Mouse (Mus musculus) forebrain, embryonic 14.5 days (tissue): ENCODE measurements around the gene Cfap52. TPM values are rescaled to one million over a fixed set of nuclear protein-coding genes. Genes with fewer than 3 reads are reported as not detected.

Source experiments
- ATAC-seq: fragments of 200-750 bp; cut with Nextera tagmentation; 2 replicates; pipeline ENCODE4 v1.8.0; 2017; ENCODE audit warnings: mild to moderate bottlenecking, moderate library complexity
- DNase-seq: peaks from one replicate; pipeline ENCODE4 v3.0.0-alpha.2; 2015; ENCODE audit warnings: low spot score
- H3K27ac ChIP-seq: fragments of 300-500 bp; sonication (generic); 2 replicates; pipeline ENCODE4 v1.5.1; 2014; ENCODE audit warnings: low read depth, mild to moderate bottlenecking, control low read depth, low read length, moderate library complexity
- H3K27me3 ChIP-seq: fragments of 300-500 bp; sonication (generic); replicated peaks from 2 replicates; pipeline ENCODE4 v1.6.1; 2014; ENCODE audit warnings: low read length, control low read depth, mixed read lengths; ENCODE audit not compliant: control insufficient read depth, insufficient read depth
- H3K36me3 ChIP-seq: fragments of 300-500 bp; sonication (generic); 2 replicates; pipeline ENCODE4 v1.6.1; 2014; ENCODE audit warnings: low read length, control low read depth; ENCODE audit not compliant: control insufficient read depth, insufficient read depth
- H3K4me1 ChIP-seq: fragments of 300-500 bp; sonication (generic); 2 replicates; pipeline ENCODE4 v1.6.1; 2014; ENCODE audit warnings: antibody characterized with exemption, low read length, control low read depth; ENCODE audit not compliant: control insufficient read depth, insufficient read depth
- H3K4me2 ChIP-seq: fragments of 300-500 bp; sonication (generic); 2 replicates; pipeline ENCODE4 v1.6.1; 2014; ENCODE audit warnings: mild to moderate bottlenecking, control low read depth, low read length
- H3K4me3 ChIP-seq: fragments of 300-500 bp; sonication (generic); 2 replicates; pipeline ENCODE4 v1.5.1; 2014; ENCODE audit warnings: low read depth, low read length, control low read depth
- H3K9ac ChIP-seq: fragments of 300-500 bp; sonication (generic); 2 replicates; pipeline ENCODE4 v1.6.1; 2014; ENCODE audit warnings: mild to moderate bottlenecking, low read length, control low read depth, moderate library complexity
- H3K9me3 ChIP-seq: fragments of 300-500 bp; sonication (generic); replicated peaks from 2 replicates; pipeline ENCODE4 v1.6.1; 2016; ENCODE audit warnings: low read length, control low read depth, mixed read lengths; ENCODE audit not compliant: control insufficient read depth
- WGBS: fragments of 180-500 bp; shearing (Covaris S2); extraction: QIAGEN DNeasy Blood & Tissue Kit; methylation state at CpG from one replicate; pipeline ENCODE4 v1.1.7; 2014; 5-methylcytosine and 5-hydroxymethylcytosine counted together
- polyA plus RNA-seq: library from polyadenylated mRNA; unstranded; fragments of >200 nt; fragmentation: Nextera tagmentation; extraction: Ambion mirVana; gene quantifications from 2 replicates; pipeline ENCODE4 v1.2.1, GENCODE M21; 2014

The Cfap52 gene
- polyA plus RNA-seq, 1 experiment from 2014 or later = 2.3 TPM

- no peaks in the 10 kb centered on the region for H3K9me3 ChIP-seq
- no peak overlapping the region for H3K9ac ChIP-seq
- no peak for ATAC-seq
Observed at GRCm38 (mm10) chr11:67991240-67991639, 25.8 kb upstream of the Cfap52 start.

GRCm38 (mm10) chr11:67983564-67983963 lies 18.1 kb upstream of the Cfap52 start:
- Histone ChIP-seq H3K9me3 (no peaks in the 10 kb centered on the region), H3K4me1 (no peaks in the 10 kb centered on the region), H3K27me3 (no peaks in the 10 kb centered on the region), H3K9ac (no peak overlapping the region), H3K27ac (no peak overlapping the region), H3K36me3 (0 out of 2 replicates have a peak, but pooled peaks cover 5% of the 10 kb centered on the region), H3K4me3 (no peak overlapping the region), H3K4me2 (no peak overlapping the region)
- DNase-seq (no peak), ATAC-seq (no peak)
- WGBS = 92% methylated on average over 6 of the region's 6 CpGs

More at GRCm38 (mm10) chr11:67991240-67991639, 25.8 kb upstream of the Cfap52 start:
- Histone ChIP-seq H3K4me1 (no peaks in the 10 kb centered on the region), H3K36me3 (0 out of 2 replicates have a peak, but pooled peaks cover 4% of the 10 kb centered on the region), H3K27ac (no peak overlapping the region), H3K27me3 (no peaks in the 10 kb centered on the region), H3K4me2 (no peak overlapping the region), H3K4me3 (no peak overlapping the region)
- WGBS = 83% methylated on average over 4 of the region's 4 CpGs
- no peak for DNase-seq

- Histone ChIP-seq H3K36me3 (peaks cover 7% of the 10 kb centered on the region; the same call in 1 of the 2 replicates), H3K9me3 (no peaks in the 10 kb centered on the region), H3K4me1 (no peaks in the 10 kb centered on the region), H3K4me3 (no peak overlapping the region), H3K27ac (no peak overlapping the region), H3K4me2 (no peak overlapping the region), H3K27me3 (no peaks in the 10 kb centered on the region), H3K9ac (no peak overlapping the region)
- peak; percentile 82 for DNase-seq
- WGBS = 9% methylated on average over 2 of the region's 2 CpGs
- ATAC-seq = no peak
Observed at GRCm38 (mm10) chr11:67975252-67975651, 9.8 kb upstream of the Cfap52 start.

GRCm38 (mm10) chr11:67973225-67973624 lies 7.8 kb upstream of the Cfap52 start:
- 89% methylated on average over 5 of the region's 5 CpGs for WGBS
- no peak overlapping the region for H3K9ac ChIP-seq
- H3K4me1 ChIP-seq = no peaks in the 10 kb centered on the region
- no peaks in the 10 kb centered on the region for H3K9me3 ChIP-seq
- DNase-seq (no peak), ATAC-seq (no peak)
- no peak overlapping the region for H3K4me2 ChIP-seq
- H3K27me3 ChIP-seq = no peaks in the 10 kb centered on the region
- H3K36me3 ChIP-seq = peaks cover 7% of the 10 kb centered on the region; the same call in 1 of the 2 replicates
- no peak overlapping the region for H3K27ac ChIP-seq
- no peak overlapping the region for H3K4me3 ChIP-seq

GRCm38 (mm10) chr11:67972606-67973005 lies 7.2 kb upstream of the Cfap52 start:
- DNase-seq (no peak), ATAC-seq (no peak)
- Histone ChIP-seq H3K9me3 (no peaks in the 10 kb centered on the region), H3K27me3 (no peaks in the 10 kb centered on the region), H3K27ac (no peak overlapping the region), H3K36me3 (peaks cover 7% of the 10 kb centered on the region; the same call in 1 of the 2 replicates), H3K4me2 (no peak overlapping the region), H3K4me1 (no peaks in the 10 kb centered on the region), H3K4me3 (no peak overlapping the region), H3K9ac (no peak overlapping the region)
- 87% methylated on average over 1 of the region's 1 CpGs for WGBS

DNA sequence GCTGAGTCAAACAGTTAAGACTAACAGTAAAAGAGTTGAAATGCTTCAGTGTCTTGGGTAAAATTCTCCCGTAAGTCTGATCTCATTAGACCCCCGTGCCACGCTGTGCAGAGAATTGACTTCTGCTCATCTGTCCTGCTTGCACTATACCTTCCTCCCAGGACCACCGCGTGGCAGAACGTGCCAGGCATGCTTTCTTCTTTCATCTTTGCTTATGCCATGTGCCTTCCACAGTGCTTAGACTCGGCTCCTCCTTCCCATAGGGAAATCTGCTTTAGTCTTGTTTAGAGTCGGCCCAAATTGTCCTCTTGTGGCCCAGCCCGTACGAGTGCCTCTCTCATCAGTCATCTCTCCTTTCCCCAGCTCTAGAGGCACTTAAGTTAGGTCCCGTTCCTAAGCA lies 2.4 kb upstream of the Cfap52 start:
- no peak for ATAC-seq
- 69% methylated on average over 11 of the region's 11 CpGs for WGBS
- no peak overlapping the region for H3K4me3 ChIP-seq

GRCm38 (mm10) chr11:67965905-67966878 lies 741 bp upstream of the Cfap52 start, which contains the start of gene Stx8:
Stx8 (plus strand) TSS chr11:67966193.
- Histone ChIP-seq H3K27ac (no peak within 1 kb of the TSS), H3K36me3 (no peaks in the 10 kb centered on the region), H3K27me3 (no peaks in the 10 kb centered on the region), H3K9me3 (no peaks in the 10 kb centered on the region), H3K4me3 (peak within 1 kb of the TSS; percentile 73), H3K4me2 (peak within 1 kb of the TSS; percentile 87), H3K4me1 (peaks cover 7% of the 10 kb centered on the region), H3K9ac (peak within 1 kb of the TSS; percentile 81)
- ATAC-seq (peak; percentile 82), DNase-seq (peak; percentile 84)
- under 1% methylated on average over 28 of the region's 28 CpGs for WGBS

More for the DNA sequence above, 2.4 kb upstream of the Cfap52 start:
- H3K9me3 ChIP-seq = no peaks in the 10 kb centered on the region
- H3K36me3 ChIP-seq = no peaks in the 10 kb centered on the region
- H3K27ac ChIP-seq = no peak overlapping the region
- H3K4me1 ChIP-seq = peaks cover 7% of the 10 kb centered on the region
- no peaks in the 10 kb centered on the region for H3K27me3 ChIP-seq
- H3K4me2 ChIP-seq = no peak overlapping the region
- no peak overlapping the region for H3K9ac ChIP-seq
- DNase-seq = no peak

GRCm38 (mm10) chr11:67964110-67964509 lies 1.3 kb downstream of the Cfap52 start:
- H3K4me1 ChIP-seq = peaks cover 7% of the 10 kb centered on the region
- no peak overlapping the region for H3K4me2 ChIP-seq
- ATAC-seq (no peak), DNase-seq (no peak)
- no peak overlapping the region for H3K27ac ChIP-seq
- WGBS = 72% methylated on average over 6 of the region's 6 CpGs
- no peaks in the 10 kb centered on the region for H3K36me3 ChIP-seq
- H3K4me3 ChIP-seq = no peak overlapping the region
- no peaks in the 10 kb centered on the region for H3K27me3 ChIP-seq
- H3K9me3 ChIP-seq = no peaks in the 10 kb centered on the region
- H3K9ac ChIP-seq = no peak overlapping the region

- no peaks in the 10 kb centered on the region for H3K27me3 ChIP-seq
Observed at GRCm38 (mm10) chr11:67954413-67954812, 11.0 kb downstream of the Cfap52 start.

More at GRCm38 (mm10) chr11:67954413-67954812, 11.0 kb downstream of the Cfap52 start:
- no peak overlapping the region for H3K9ac ChIP-seq
- no peak overlapping the region for H3K4me2 ChIP-seq
- H3K36me3 ChIP-seq = no peaks in the 10 kb centered on the region
- no peaks in the 10 kb centered on the region for H3K4me1 ChIP-seq
- no peaks in the 10 kb centered on the region for H3K9me3 ChIP-seq
- ATAC-seq (no peak), DNase-seq (no peak)
- H3K27ac ChIP-seq = no peak overlapping the region
- H3K4me3 ChIP-seq = no peak overlapping the region
- 91% methylated on average over 6 of the region's 6 CpGs for WGBS
